Mouse (Mus musculus): ENCODE measurements around the gene St7. TPM values are rescaled to one million over a fixed set of nuclear protein-coding genes. Genes with fewer than 3 reads are reported as not detected.

Gene St7
- polyA plus RNA-seq, 1 experiment: 4.4 TPM

- Histone ChIP-seq H3K4me1 (ENCODE audit: control insufficient read depth, insufficient read depth, insufficient read length) (no peaks in the 10 kb centered on the region), H3K4me3 (ENCODE audit: extremely low read depth, insufficient read depth, insufficient read length) (no peak overlapping the region), H3K27me3 (ENCODE audit: control insufficient read depth, insufficient read depth, low read length) (no peaks in the 10 kb centered on the region), H3K27ac (ENCODE audit: insufficient read depth, low read length) (no peak overlapping the region), H3K36me3 (ENCODE audit: control insufficient read depth, insufficient read depth, low read length) (no peaks in the 10 kb centered on the region)
- WGBS: 91% methylated on average over 3 of the region's 3 CpGs
- DNase-seq (ENCODE audit: low read depth in 1 of 2, low spot score in 2 of 2): no peak
- TF ChIP-seq POLR2A (IDR thresholded peaks at IDR 0.05; ENCODE audit: low read depth, low read length) (no peak), CTCF (IDR thresholded peaks at IDR 0.05; ENCODE audit: extremely low read depth, insufficient read depth, insufficient read length, insufficient replicate concordance) (no peak)
These were observed 202.8 kb downstream of the St7 start for GRCm38 (mm10) chr6:17895562-17895961.

GRCm38 (mm10) chr6:17898539-17898938 is 205.8 kb downstream of the St7 start:
- Histone ChIP-seq H3K4me1 (ENCODE audit: control insufficient read depth, insufficient read depth, insufficient read length) (no peaks in the 10 kb centered on the region), H3K36me3 (ENCODE audit: control insufficient read depth, insufficient read depth, low read length) (no peaks in the 10 kb centered on the region), H3K27ac (ENCODE audit: insufficient read depth, low read length) (no peak overlapping the region), H3K4me3 (ENCODE audit: extremely low read depth, insufficient read depth, insufficient read length) (no peak overlapping the region), H3K27me3 (ENCODE audit: control insufficient read depth, insufficient read depth, low read length) (no peaks in the 10 kb centered on the region)
- WGBS: 94% methylated on average over 1 of the region's 1 CpGs
- DNase-seq (ENCODE audit: low read depth in 1 of 2, low spot score in 2 of 2): no peak
- no peak for TF ChIP-seq CTCF (IDR thresholded peaks at IDR 0.05; ENCODE audit: extremely low read depth, insufficient read depth, insufficient read length, insufficient replicate concordance)
- no peak for TF ChIP-seq POLR2A (IDR thresholded peaks at IDR 0.05; ENCODE audit: low read depth, low read length)

- Histone ChIP-seq H3K4me1 (ENCODE audit: control insufficient read depth, insufficient read depth, insufficient read length) (no peaks in the 10 kb centered on the region), H3K4me3 (ENCODE audit: extremely low read depth, insufficient read depth, insufficient read length) (no peak overlapping the region), H3K36me3 (ENCODE audit: control insufficient read depth, insufficient read depth, low read length) (no peaks in the 10 kb centered on the region), H3K27me3 (ENCODE audit: control insufficient read depth, insufficient read depth, low read length) (no peaks in the 10 kb centered on the region), H3K27ac (ENCODE audit: insufficient read depth, low read length) (no peak overlapping the region)
- TF ChIP-seq CTCF (IDR thresholded peaks at IDR 0.05; ENCODE audit: extremely low read depth, insufficient read depth, insufficient read length, insufficient replicate concordance) (no peak), POLR2A (IDR thresholded peaks at IDR 0.05; ENCODE audit: low read depth, low read length) (no peak)
- WGBS: 90% methylated on average over 3 of the region's 3 CpGs
- no peak for DNase-seq (ENCODE audit: low read depth in 1 of 2, low spot score in 2 of 2)
These were observed 210.6 kb downstream of the St7 start for GRCm38 (mm10) chr6:17903355-17903754.

DNA sequence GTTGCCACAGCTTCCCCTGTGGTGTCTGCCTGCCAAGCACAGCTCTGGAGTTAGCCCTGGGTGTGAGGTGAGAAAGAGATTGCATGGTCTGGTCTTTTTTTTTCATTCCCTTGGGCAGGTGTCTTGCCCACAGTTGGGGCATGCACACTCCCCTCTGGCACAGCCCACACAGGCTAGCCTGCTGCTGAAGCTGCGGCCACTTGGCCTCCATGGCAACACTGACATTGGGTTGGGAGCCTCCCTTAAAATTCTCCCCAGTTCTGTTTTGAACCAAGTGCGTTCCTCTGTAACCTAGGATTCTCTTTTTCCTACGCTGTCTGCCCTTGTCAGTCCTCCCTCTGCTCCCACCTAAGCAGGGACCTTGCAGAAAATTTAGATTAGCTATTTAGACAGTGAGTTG is 213.0 kb downstream of the St7 start:
- H3K36me3 ChIP-seq (ENCODE audit: control insufficient read depth, insufficient read depth, low read length): no peaks in the 10 kb centered on the region
- H3K4me1 ChIP-seq (ENCODE audit: control insufficient read depth, insufficient read depth, insufficient read length): no peaks in the 10 kb centered on the region
- no peak for DNase-seq (ENCODE audit: low read depth in 1 of 2, low spot score in 2 of 2)
- no peak for TF ChIP-seq POLR2A (IDR thresholded peaks at IDR 0.05; ENCODE audit: low read depth, low read length)
- TF ChIP-seq CTCF (IDR thresholded peaks at IDR 0.05; ENCODE audit: extremely low read depth, insufficient read depth, insufficient read length, insufficient replicate concordance): no peak
- no peak overlapping the region for H3K27ac ChIP-seq (ENCODE audit: insufficient read depth, low read length)
- WGBS: 95% methylated on average over 3 of the region's 3 CpGs
- no peaks in the 10 kb centered on the region for H3K27me3 ChIP-seq (ENCODE audit: control insufficient read depth, insufficient read depth, low read length)
- H3K4me3 ChIP-seq (ENCODE audit: extremely low read depth, insufficient read depth, insufficient read length): no peak overlapping the region

GRCm38 (mm10) chr6:17906289-17906688 is 213.6 kb downstream of the St7 start:
- 93% methylated on average over 6 of the region's 6 CpGs for WGBS
- H3K27me3 ChIP-seq (ENCODE audit: control insufficient read depth, insufficient read depth, low read length): no peaks in the 10 kb centered on the region
- H3K4me3 ChIP-seq (ENCODE audit: extremely low read depth, insufficient read depth, insufficient read length): no peak overlapping the region
- no peaks in the 10 kb centered on the region for H3K4me1 ChIP-seq (ENCODE audit: control insufficient read depth, insufficient read depth, insufficient read length)
- no peak for TF ChIP-seq CTCF (IDR thresholded peaks at IDR 0.05; ENCODE audit: extremely low read depth, insufficient read depth, insufficient read length, insufficient replicate concordance)
- TF ChIP-seq POLR2A (IDR thresholded peaks at IDR 0.05; ENCODE audit: low read depth, low read length): no peak
- no peak for DNase-seq (ENCODE audit: low read depth in 1 of 2, low spot score in 2 of 2)
- H3K27ac ChIP-seq (ENCODE audit: insufficient read depth, low read length): no peak overlapping the region
- H3K36me3 ChIP-seq (ENCODE audit: control insufficient read depth, insufficient read depth, low read length): no peaks in the 10 kb centered on the region

DNA sequence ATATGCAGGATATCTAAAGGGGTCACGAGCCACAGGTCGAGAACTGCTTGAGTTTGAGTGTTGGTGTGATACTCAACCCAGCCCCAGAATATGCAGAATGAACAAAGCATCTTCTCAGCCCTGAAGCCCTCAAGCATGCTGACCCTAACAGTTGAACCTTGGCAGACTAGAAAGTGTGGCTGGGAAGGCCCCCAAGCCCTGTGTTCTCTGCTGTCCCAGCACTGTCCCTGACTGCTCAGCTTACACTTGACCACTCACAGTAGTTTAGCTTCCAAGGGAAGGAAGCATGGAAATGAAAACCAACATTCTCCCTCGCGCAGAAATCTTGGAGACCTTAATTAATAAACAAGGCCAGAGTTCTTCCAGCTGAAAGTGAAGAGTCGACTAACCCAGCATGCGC is 219.6 kb downstream of the St7 start:
- H3K4me1 ChIP-seq (ENCODE audit: control insufficient read depth, insufficient read depth, insufficient read length): no peaks in the 10 kb centered on the region
- WGBS: 94% methylated on average over 6 of the region's 6 CpGs
- no peaks in the 10 kb centered on the region for H3K36me3 ChIP-seq (ENCODE audit: control insufficient read depth, insufficient read depth, low read length)
- H3K27me3 ChIP-seq (ENCODE audit: control insufficient read depth, insufficient read depth, low read length): no peaks in the 10 kb centered on the region
- TF ChIP-seq POLR2A (IDR thresholded peaks at IDR 0.05; ENCODE audit: low read depth, low read length): no peak
- TF ChIP-seq CTCF (IDR thresholded peaks at IDR 0.05; ENCODE audit: extremely low read depth, insufficient read depth, insufficient read length, insufficient replicate concordance): no peak
- no peak for DNase-seq (ENCODE audit: low read depth in 1 of 2, low spot score in 2 of 2)
- H3K27ac ChIP-seq (ENCODE audit: insufficient read depth, low read length): no peak overlapping the region
- no peak overlapping the region for H3K4me3 ChIP-seq (ENCODE audit: extremely low read depth, insufficient read depth, insufficient read length)

DNA sequence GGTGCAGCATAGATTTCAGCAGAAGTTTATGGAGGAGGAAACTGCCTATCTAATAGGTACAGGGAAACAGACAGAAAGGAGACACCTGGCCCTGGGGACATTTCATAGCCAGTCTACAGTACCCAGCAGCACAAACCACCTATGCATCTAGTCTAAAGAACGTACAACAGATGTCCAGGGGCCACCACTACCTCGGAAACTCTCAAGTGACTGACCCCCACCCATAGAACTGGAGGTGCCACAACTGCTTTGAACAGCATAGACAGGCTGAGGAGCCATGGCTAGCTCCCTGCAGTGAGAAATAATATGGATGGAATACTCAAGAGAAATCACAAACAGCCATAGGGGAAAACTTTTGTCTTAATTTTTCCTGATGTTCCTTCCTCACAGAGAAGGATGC is 220.1 kb downstream of the St7 start:
- WGBS: 96% methylated on average over 2 of the region's 2 CpGs
- Histone ChIP-seq H3K4me1 (ENCODE audit: control insufficient read depth, insufficient read depth, insufficient read length) (no peaks in the 10 kb centered on the region), H3K4me3 (ENCODE audit: extremely low read depth, insufficient read depth, insufficient read length) (no peak overlapping the region), H3K27ac (ENCODE audit: insufficient read depth, low read length) (no peak overlapping the region), H3K36me3 (ENCODE audit: control insufficient read depth, insufficient read depth, low read length) (no peaks in the 10 kb centered on the region), H3K27me3 (ENCODE audit: control insufficient read depth, insufficient read depth, low read length) (no peaks in the 10 kb centered on the region)
- TF ChIP-seq POLR2A (IDR thresholded peaks at IDR 0.05; ENCODE audit: low read depth, low read length): no peak
- no peak for TF ChIP-seq CTCF (IDR thresholded peaks at IDR 0.05; ENCODE audit: extremely low read depth, insufficient read depth, insufficient read length, insufficient replicate concordance)
- DNase-seq (ENCODE audit: low read depth in 1 of 2, low spot score in 2 of 2): no peak
